Mouse (Mus musculus): ENCODE results near the gene Olfr453. TPM values are rescaled to one million over a fixed set of nuclear protein-coding genes. Genes with fewer than 3 reads are reported as not detected.

Gene Olfr453
- not detected for total RNA-seq (2023)

DNA sequence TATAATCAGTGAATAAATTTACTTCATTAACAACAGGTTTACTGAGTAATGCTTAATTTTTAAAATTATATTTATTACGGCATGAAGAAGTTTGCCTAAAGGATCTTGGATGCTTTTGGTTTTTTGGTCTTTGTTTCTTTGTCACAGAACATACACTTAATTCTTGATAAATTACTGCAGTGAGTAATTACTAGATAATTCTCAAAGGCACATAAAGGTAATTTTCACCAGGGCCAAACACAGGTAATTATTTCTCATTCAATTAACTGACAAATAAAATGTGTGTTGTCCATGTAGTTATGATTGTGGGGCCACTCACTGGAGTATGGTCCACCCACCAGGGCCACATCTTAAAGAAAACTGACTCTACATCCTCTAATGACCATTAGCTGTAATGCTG is at the start of gene Olfr453:
TSS of gene Olfr453 (plus strand) at position 301 of the 400 bp plus-strand sequence.

DNA sequence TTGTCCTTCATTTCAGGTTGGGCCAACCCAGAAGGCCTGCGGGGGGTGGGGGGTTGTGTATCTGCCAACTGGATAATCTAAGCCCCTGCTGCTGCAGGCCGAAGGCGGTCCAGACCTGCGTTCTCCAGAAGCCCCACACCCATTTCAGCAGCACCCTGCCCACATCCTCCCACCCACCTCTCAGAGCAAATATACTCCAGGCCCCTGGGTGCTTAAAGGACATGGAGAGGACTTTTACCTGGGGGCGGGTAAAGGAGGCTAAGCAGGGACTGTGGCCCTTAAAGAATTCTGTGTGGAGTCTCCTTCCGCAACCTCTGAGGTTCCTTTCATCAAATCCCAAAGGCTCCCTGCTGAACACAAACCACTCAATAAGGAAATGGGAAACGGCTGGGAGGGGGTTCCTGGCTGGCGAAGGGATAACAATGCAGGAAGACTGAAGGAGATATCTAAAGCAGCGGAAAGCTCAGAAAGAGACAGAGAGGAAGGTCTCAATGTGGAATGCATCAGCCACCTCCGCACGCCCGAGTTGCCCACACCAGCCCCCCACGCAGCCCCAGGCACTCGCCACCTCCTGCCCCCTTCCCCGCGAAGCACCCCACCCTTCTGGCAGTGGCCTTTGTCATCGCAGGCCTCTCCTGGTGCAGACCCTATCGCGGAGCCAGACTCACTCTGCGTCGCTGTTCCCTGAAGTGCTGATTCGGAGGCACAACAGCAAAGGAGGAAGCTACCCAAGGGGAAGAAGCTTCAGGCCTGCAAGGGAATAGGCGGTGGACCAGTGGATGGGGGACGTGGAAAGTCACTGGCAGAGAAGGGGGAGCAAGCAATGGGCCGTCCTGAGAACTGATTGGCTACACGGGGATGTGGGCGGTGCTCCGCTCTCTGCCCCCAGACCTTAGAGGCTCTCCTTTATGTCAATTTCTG is 29.6 kb upstream of the Olfr453 start, which contains the start of gene Tcaf1:
TSS of gene Tcaf1 (minus strand) at position 798 of the 921 bp plus-strand sequence.

DNA sequence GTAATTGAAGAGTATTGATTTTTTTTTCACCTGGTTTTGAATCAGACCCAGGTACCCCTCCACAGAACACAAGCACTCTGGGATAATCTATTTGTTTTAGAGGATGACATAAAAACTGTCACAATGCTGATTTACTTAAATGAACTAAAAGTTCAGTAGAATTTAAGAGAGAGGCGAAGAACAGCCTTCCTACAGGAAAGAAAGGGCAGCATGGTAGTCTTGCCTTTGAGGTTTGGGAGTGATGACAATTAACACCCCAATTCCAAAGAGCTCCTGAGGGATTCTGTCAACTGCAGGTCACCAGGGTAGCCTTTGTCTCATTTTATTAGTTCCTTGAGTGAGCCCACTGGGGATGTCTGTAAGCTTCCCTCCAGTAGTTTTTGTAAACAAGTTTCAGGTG is 16.9 kb downstream of the Olfr453 start, which contains the start of gene Olfr38:
TSS of gene Olfr38 (plus strand) at position 301 of the 400 bp plus-strand sequence.

DNA sequence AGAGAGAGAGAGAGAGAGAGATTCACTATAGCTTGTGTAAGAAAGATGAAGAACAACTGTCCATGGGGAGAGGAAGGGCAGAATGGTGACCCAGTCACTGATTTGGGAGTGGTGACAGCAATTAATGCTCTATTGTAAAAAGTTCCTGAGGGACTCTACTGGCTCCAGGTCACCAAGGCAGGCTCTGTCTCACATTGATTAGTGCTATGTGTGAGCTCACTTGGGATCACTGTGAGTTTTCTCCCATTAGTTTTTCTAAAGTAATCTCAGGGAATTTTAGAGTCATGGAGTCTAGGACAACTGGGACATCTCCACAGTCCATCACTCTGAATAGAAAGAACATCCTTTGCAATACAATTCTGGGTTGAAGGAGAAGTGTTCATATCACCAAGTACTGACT is 45.6 kb downstream of the Olfr453 start, which contains the start of gene Olfr452:
TSS of gene Olfr452 (plus strand) at position 301 of the 400 bp plus-strand sequence.

Other genes starting within 250 kb of the Olfr453 start
- gene Olfr455, start 191.8 kb upstream of the Olfr453 start, total RNA-seq (2023): not detected
- not detected for gene Tcaf3, start 141.7 kb upstream of the Olfr453 start, total RNA-seq (2023)
- 0.35 TPM for gene Tcaf2, start 94.1 kb upstream of the Olfr453 start, total RNA-seq (2023)
- not detected for gene Tcaf1, start 29.3 kb upstream of the Olfr453 start, total RNA-seq (2023)
- gene Olfr38, start 17.0 kb downstream of the Olfr453 start, total RNA-seq (2023): not detected
- gene Olfr452, start 45.7 kb downstream of the Olfr453 start, total RNA-seq (2023): not detected
- not detected for gene Olfr450, start 72.6 kb downstream of the Olfr453 start, total RNA-seq (2023)
- gene Olfr449, start 95.0 kb downstream of the Olfr453 start, total RNA-seq (2023): not detected
- gene Olfr448, start 151.1 kb downstream of the Olfr453 start, total RNA-seq (2023): not detected
- not detected for gene Olfr447, start 169.5 kb downstream of the Olfr453 start, total RNA-seq (2023)
- gene Olfr446, start 182.0 kb downstream of the Olfr453 start, total RNA-seq (2023): not detected
- gene Olfr444, start 209.7 kb downstream of the Olfr453 start, total RNA-seq (2023): not detected